In genomic region chr7:15914252-15914651, GRCm38 (mm10) we compare ENCODE assay signal across 10 mouse cellular contexts. TPM values are rescaled to one million over a fixed set of nuclear protein-coding genes. Genes with fewer than 3 reads are reported as not detected.
DNase-seq lines count a peak whose midpoint lies in the region; ATAC-seq and TF ChIP-seq lines count a peak whose summit lies in the region.
"Had no signal": no experiment of that assay in that cellular context is flagged by ENCODE, and none has a peak within 500 bp of the region (broad histone marks: within the 10 kb centered on the region; RNA-seq: fewer than 3 reads in every experiment).

No protein-coding gene starts in this region.

- H3K27me3 ChIP-seq in heart, postnatal 0 days (ENCODE audit: control insufficient read depth, insufficient read depth, low read length) = no peaks in the 10 kb centered on the region
- no peaks in the 10 kb centered on the region for H3K27me3 ChIP-seq in heart, embryonic 10.5 days (ENCODE audit: insufficient read depth, poor library complexity, severe bottlenecking)
- H3K27me3 ChIP-seq: embryonic facial prominence, embryonic 15.5 days; limb, embryonic 12.5 days had no signal

- TF ChIP-seq CTCF in heart, postnatal 0 days (IDR thresholded peaks at IDR 0.05; ENCODE audit: low read depth) = peak; percentile 64

- no peak overlapping the region for H3K9ac ChIP-seq in heart, postnatal 0 days (replicated peaks; ENCODE audit: low read depth, low read length)
- H3K9ac ChIP-seq: embryonic facial prominence, embryonic 15.5 days; limb, embryonic 12.5 days had no signal

- H3K27ac ChIP-seq in heart, postnatal 0 days (ENCODE audit: low read depth) = no peak overlapping the region
- no peak overlapping the region for H3K27ac ChIP-seq in heart, embryonic 10.5 days
- H3K27ac ChIP-seq: embryonic facial prominence, embryonic 15.5 days; limb, embryonic 12.5 days had no signal

- no peaks in the 10 kb centered on the region for H3K9me3 ChIP-seq in heart, postnatal 0 days (replicated peaks; ENCODE audit: control insufficient read depth, low read length)
- H3K9me3 ChIP-seq in heart, embryonic 10.5 days = no peaks in the 10 kb centered on the region
- H3K9me3 ChIP-seq: embryonic facial prominence, embryonic 15.5 days; limb, embryonic 12.5 days had no signal

- peaks cover 26% of the 10 kb centered on the region for H3K36me3 ChIP-seq in heart, postnatal 0 days (replicated peaks; ENCODE audit: control insufficient read depth, insufficient read depth, low read length)
- H3K36me3 ChIP-seq in heart, embryonic 10.5 days = peaks cover 24% of the 10 kb centered on the region

- WGBS in heart, postnatal 0 days = 26% methylated on average over 2 of the region's 2 CpGs
- 38% methylated on average over 2 of the region's 2 CpGs for WGBS in heart, embryonic 10.5 days

- ATAC-seq in heart, postnatal 0 days (ENCODE audit: insufficient read depth, low read depth) = no peak

- H3K4me2 ChIP-seq in heart, postnatal 0 days (ENCODE audit: low read depth, low read length) = no peak overlapping the region
- H3K4me2 ChIP-seq: embryonic facial prominence, embryonic 15.5 days; limb, embryonic 12.5 days had no signal

- H3K4me1 ChIP-seq in heart, postnatal 0 days (ENCODE audit: control insufficient read depth, insufficient read depth) = no peaks in the 10 kb centered on the region
- no peaks in the 10 kb centered on the region; the same call in 1 of the 2 replicates for H3K4me1 ChIP-seq in heart, embryonic 10.5 days
- H3K4me1 ChIP-seq: embryonic facial prominence, embryonic 15.5 days; limb, embryonic 12.5 days had no signal

- TF ChIP-seq EP300 in heart, postnatal 0 days (IDR thresholded peaks at IDR 0.05; ENCODE audit: low read depth) = no peak

- DNase-seq in heart, postnatal 0 days (ENCODE audit: low spot score) = peak; percentile 43
- no peak for DNase-seq in heart, embryonic 10.5 days (ENCODE audit: low spot score)
- DNase-seq in urinary bladder, postnatal 14 days (ENCODE audit: low spot score) = peak; percentile 33
- no peak for DNase-seq in urinary bladder, postnatal 10 days (ENCODE audit: low spot score)
- DNase-seq in c-Kit-negative CD71-positive TER-119-positive erythroid progenitor cells, embryonic 14.5 days (ENCODE audit: low read depth, low spot score) = peak; percentile 36
- peak; percentile 56 for DNase-seq in kidney, postnatal 10 days
- peak; percentile 74 for DNase-seq in retina, embryonic 14.5 days (ENCODE audit: low spot score)
- no peak for DNase-seq in urinary bladder, adult 18-20 months (ENCODE audit: low spot score in 2 of 2)

- H3K4me3 ChIP-seq in heart, postnatal 0 days (ENCODE audit: low read depth, low read length) = no peak overlapping the region
- no peak overlapping the region for H3K4me3 ChIP-seq in heart, embryonic 10.5 days
- H3K4me3 ChIP-seq: embryonic facial prominence, embryonic 15.5 days; limb, embryonic 12.5 days had no signal

RNA-seq across cellular contexts. Expression of gene Selenow, which starts 8.0 kb away (rescaled TPM):
- total RNA-seq in heart, postnatal 0 days (2014; rRNA removed; ENCODE audit: low replicate concordance) = 292 and 404 TPM in 2 replicates
- polyA plus RNA-seq in heart, postnatal 0 days (2015; fragmentation: Nextera tagmentation; extraction: Ambion mirVana) = 632 and 642 TPM in 2 replicates
- polyA plus RNA-seq in heart, embryonic 10.5 days (2016; fragmentation: Nextera tagmentation; extraction: Ambion mirVana) = 750 and 752 TPM in 2 replicates

RNA-seq across cellular contexts. Expression of gene Nop53, which starts 31.6 kb away (rescaled TPM):
- 81.6 and 102 TPM in 2 replicates for total RNA-seq in heart, postnatal 0 days (2014; rRNA removed; ENCODE audit: low replicate concordance)
- polyA plus RNA-seq in heart, postnatal 0 days (2015; fragmentation: Nextera tagmentation; extraction: Ambion mirVana) = 120 and 128 TPM in 2 replicates
- polyA plus RNA-seq in heart, embryonic 10.5 days (2016; fragmentation: Nextera tagmentation; extraction: Ambion mirVana) = 136 and 152 TPM in 2 replicates

RNA-seq across cellular contexts. Expression of gene Crxos, which starts 31.8 kb away (rescaled TPM):
- total RNA-seq in heart, postnatal 0 days (2014; rRNA removed; ENCODE audit: low replicate concordance) = not detected in 2 replicates
- polyA plus RNA-seq in heart, postnatal 0 days (2015; fragmentation: Nextera tagmentation; extraction: Ambion mirVana) = not detected in 2 replicates
- polyA plus RNA-seq in heart, embryonic 10.5 days (2016; fragmentation: Nextera tagmentation; extraction: Ambion mirVana) = not detected in 2 replicates
- polyA plus RNA-seq: embryonic facial prominence, embryonic 15.5 days; limb, embryonic 12.5 days had no signal

RNA-seq across cellular contexts. Expression of gene Crx, which starts 34.5 kb away (rescaled TPM):
- total RNA-seq in heart, postnatal 0 days (2014; rRNA removed; ENCODE audit: low replicate concordance) = not detected in 2 replicates
- not detected in 2 replicates for polyA plus RNA-seq in heart, postnatal 0 days (2015; fragmentation: Nextera tagmentation; extraction: Ambion mirVana)
- polyA plus RNA-seq in heart, embryonic 10.5 days (2016; fragmentation: Nextera tagmentation; extraction: Ambion mirVana) = not detected in 2 replicates
- polyA plus RNA-seq: limb, embryonic 12.5 days had no signal

RNA-seq across cellular contexts. Expression of gene Ehd2, which starts 53.1 kb away (rescaled TPM):
- 66.7 and 80.0 TPM in 2 replicates for total RNA-seq in heart, postnatal 0 days (2014; rRNA removed; ENCODE audit: low replicate concordance)
- 47.5 and 48.7 TPM in 2 replicates for polyA plus RNA-seq in heart, postnatal 0 days (2015; fragmentation: Nextera tagmentation; extraction: Ambion mirVana)
- polyA plus RNA-seq in heart, embryonic 10.5 days (2016; fragmentation: Nextera tagmentation; extraction: Ambion mirVana) = 22.1 and 26.2 TPM in 2 replicates

Comparison
In these comparisons a context has a peak if more than half of its experiments do, and no peak if none do; other contexts are left out.
1. DNase-seq: peak in heart, postnatal 0 days (single experiment), urinary bladder, postnatal 14 days (single experiment), c-Kit-negative CD71-positive TER-119-positive erythroid progenitor cells, embryonic 14.5 days (single experiment), kidney, postnatal 10 days (single experiment) and retina, embryonic 14.5 days (single experiment); none in heart, embryonic 10.5 days (single experiment), urinary bladder, postnatal 10 days (single experiment) and urinary bladder, adult 18-20 months (0 of 2).